Mouse (Mus musculus) embryo, embryonic 11 days (tissue): Measurements from ENCODE around the gene Fam216a.
"Not testable (repeated sequence)": the region's sequence is repeated elsewhere in the genome, so short reads cannot be mapped to it uniquely, and the experiment has no call there.

Experiments used
- DNase-seq: peaks from one replicate; pipeline ENCODE4 v3.0.0-alpha.2; 2015

Fam216a gene

GRCm38 (mm10) chr5:122320205-122320781, 51.9 kb downstream of the Fam216a start:
- no peak for DNase-seq

GRCm38 (mm10) chr5:122319474-122320204, 52.5 kb downstream of the Fam216a start:
- no peak for DNase-seq

GRCm38 (mm10) chr5:122318976-122319375, 53.2 kb downstream of the Fam216a start:
- DNase-seq = not testable (repeated sequence)

GRCm38 (mm10) chr5:122318100-122318499, 54.1 kb downstream of the Fam216a start:
- DNase-seq = peak; percentile 25

GRCm38 (mm10) chr5:122317329-122318045, 54.7 kb downstream of the Fam216a start:
- DNase-seq = no peak

- peak; percentile 17 for DNase-seq
Observed at GRCm38 (mm10) chr5:122314966-122315667, 57.0 kb downstream of the Fam216a start.
